Mouse (Mus musculus): Measurements from ENCODE around the gene Xylt1.
A peak's percentile ranks its signal among the peaks of the same experiment; 100 is the strongest.

Gene Xylt1

DNA sequence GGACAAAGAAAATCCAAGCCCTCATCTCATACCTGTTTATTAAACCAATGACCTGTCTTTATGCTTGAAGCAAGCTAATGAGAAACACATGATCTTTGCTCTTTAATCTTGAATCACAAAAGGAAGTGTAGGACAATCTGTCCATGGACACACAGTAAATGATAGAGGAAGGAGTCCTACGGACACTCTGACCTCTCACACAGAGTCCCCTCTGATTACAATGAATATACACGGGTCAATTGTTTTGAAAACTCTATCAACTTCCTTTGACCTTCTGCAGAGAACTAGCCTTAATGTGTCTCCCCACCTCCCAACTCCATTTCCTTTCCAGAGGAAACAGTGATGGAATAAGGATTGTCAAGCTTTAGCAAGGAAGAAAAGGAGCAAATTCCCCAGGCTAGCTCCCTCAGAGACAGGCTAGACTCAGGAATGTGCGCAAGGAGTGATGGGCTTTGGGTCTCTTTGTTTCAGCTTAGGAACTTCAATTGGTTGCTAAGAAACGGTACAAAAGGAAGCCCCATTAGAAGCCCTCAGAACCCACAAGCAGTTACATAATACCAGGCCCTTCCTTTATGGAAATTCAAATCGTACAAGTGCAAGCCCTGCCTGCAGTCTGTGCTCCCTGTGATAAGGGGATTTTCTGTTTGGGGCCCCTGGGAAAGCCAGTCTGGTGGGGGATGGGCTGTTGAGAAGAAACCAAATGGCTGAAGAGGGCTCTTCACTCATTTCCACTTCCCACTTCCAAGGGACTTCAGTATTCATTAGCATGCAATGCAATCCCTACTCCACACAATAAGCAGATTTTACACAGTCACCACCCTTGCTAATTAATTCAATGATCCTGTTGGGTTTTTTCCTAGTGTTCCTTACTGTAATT lies 305.6 kb downstream of the Xylt1 start:
- no peaks in the 10 kb centered on the region for H3K27me3 ChIP-seq (ENCODE audit: control insufficient read depth, insufficient read depth, low read length, poor library complexity, severe bottlenecking)
- no peaks in the 10 kb centered on the region for H3K36me3 ChIP-seq (ENCODE audit: control insufficient read depth, insufficient read depth, low read length, poor library complexity, severe bottlenecking)
- no peak for DNase-seq (ENCODE audit: low read depth, low spot score)

DNA sequence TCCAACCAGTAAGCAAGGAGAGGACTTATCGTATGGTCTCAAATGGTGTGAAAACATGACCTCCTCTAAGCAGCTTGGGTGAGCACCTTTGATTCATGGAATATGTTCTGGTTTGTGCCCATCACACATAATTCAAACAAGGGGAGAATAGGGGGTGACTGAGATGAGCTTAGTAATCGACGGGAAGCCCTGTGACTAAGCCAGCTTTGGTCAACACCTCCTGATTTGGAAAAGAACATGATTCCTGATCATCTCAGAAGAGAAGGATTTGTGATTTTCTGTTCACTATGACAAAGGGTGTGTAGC lies 306.2 kb downstream of the Xylt1 start:
- H3K36me3 ChIP-seq (ENCODE audit: control insufficient read depth, insufficient read depth, low read length, poor library complexity, severe bottlenecking): no peaks in the 10 kb centered on the region
- no peak for DNase-seq (ENCODE audit: low read depth, low spot score)
- H3K27me3 ChIP-seq (ENCODE audit: control insufficient read depth, insufficient read depth, low read length, poor library complexity, severe bottlenecking): no peaks in the 10 kb centered on the region

GRCm38 (mm10) chr7:117695612-117696011 lies 314.8 kb downstream of the Xylt1 start:
- peak; percentile 46 for DNase-seq (ENCODE audit: low read depth, low spot score)
- Histone ChIP-seq H3K27me3 (ENCODE audit: control insufficient read depth, insufficient read depth, low read length, poor library complexity, severe bottlenecking) (no peaks in the 10 kb centered on the region), H3K36me3 (ENCODE audit: control insufficient read depth, insufficient read depth, low read length, poor library complexity, severe bottlenecking) (no peaks in the 10 kb centered on the region)

- no peak for DNase-seq (ENCODE audit: low read depth, low spot score)
- Histone ChIP-seq H3K27me3 (ENCODE audit: control insufficient read depth, insufficient read depth, low read length, poor library complexity, severe bottlenecking) (no peaks in the 10 kb centered on the region), H3K36me3 (ENCODE audit: control insufficient read depth, insufficient read depth, low read length, poor library complexity, severe bottlenecking) (no peaks in the 10 kb centered on the region)
Measured at GRCm38 (mm10) chr7:117697681-117698080, 316.9 kb downstream of the Xylt1 start.

- H3K27me3 ChIP-seq (ENCODE audit: control insufficient read depth, insufficient read depth, low read length, poor library complexity, severe bottlenecking): no peaks in the 10 kb centered on the region
- no peaks in the 10 kb centered on the region for H3K36me3 ChIP-seq (ENCODE audit: control insufficient read depth, insufficient read depth, low read length, poor library complexity, severe bottlenecking)
- DNase-seq (ENCODE audit: low read depth, low spot score): no peak
Measured at GRCm38 (mm10) chr7:117698551-117699114, 317.9 kb downstream of the Xylt1 start.

GRCm38 (mm10) chr7:117699343-117699985 lies 318.7 kb downstream of the Xylt1 start:
- Histone ChIP-seq H3K27me3 (ENCODE audit: control insufficient read depth, insufficient read depth, low read length, poor library complexity, severe bottlenecking) (no peaks in the 10 kb centered on the region), H3K36me3 (ENCODE audit: control insufficient read depth, insufficient read depth, low read length, poor library complexity, severe bottlenecking) (no peaks in the 10 kb centered on the region)
- no peak for DNase-seq (ENCODE audit: low read depth, low spot score)

GRCm38 (mm10) chr7:117700066-117700465 lies 319.3 kb downstream of the Xylt1 start:
- no peaks in the 10 kb centered on the region for H3K36me3 ChIP-seq (ENCODE audit: control insufficient read depth, insufficient read depth, low read length, poor library complexity, severe bottlenecking)
- no peak for DNase-seq (ENCODE audit: low read depth, low spot score)
- H3K27me3 ChIP-seq (ENCODE audit: control insufficient read depth, insufficient read depth, low read length, poor library complexity, severe bottlenecking): no peaks in the 10 kb centered on the region

DNA sequence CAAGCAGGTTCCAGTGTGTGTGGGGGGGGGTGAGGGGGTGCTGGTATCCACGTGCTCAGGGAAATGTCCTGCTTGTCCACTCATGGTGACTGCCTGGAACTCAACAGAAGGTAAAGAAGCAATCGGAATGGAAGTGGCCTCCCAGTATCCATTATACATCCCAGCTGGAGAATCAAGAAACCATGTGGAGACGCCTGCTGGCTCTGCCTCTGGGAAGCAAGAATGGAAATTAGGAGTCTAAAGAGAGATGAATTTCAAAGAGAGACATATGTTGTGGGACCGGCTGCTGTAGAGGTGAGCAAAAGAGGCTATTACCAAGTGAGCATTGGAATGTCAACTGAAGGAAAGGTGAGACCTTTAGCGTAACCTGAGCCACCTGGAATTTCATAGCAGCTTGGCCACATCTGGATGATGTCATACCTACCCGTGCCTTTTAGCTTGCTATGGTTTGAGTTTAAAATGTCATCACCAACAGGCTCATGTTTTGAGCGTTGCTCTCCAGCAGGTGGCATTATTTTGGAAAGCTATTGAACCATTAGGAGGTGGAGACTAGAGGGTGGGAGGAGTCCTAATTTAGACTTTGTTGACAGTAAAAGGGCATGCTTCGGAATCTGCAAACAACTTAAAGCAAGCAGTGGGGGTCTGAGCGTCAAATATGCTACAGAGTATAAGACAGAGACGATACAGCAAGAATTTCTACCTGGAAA lies 329.3 kb downstream of the Xylt1 start:
- Histone ChIP-seq H3K36me3 (ENCODE audit: control insufficient read depth, insufficient read depth, low read length, poor library complexity, severe bottlenecking) (no peaks in the 10 kb centered on the region), H3K27me3 (ENCODE audit: control insufficient read depth, insufficient read depth, low read length, poor library complexity, severe bottlenecking) (no peaks in the 10 kb centered on the region)
- no peak for DNase-seq (ENCODE audit: low read depth, low spot score)

DNA sequence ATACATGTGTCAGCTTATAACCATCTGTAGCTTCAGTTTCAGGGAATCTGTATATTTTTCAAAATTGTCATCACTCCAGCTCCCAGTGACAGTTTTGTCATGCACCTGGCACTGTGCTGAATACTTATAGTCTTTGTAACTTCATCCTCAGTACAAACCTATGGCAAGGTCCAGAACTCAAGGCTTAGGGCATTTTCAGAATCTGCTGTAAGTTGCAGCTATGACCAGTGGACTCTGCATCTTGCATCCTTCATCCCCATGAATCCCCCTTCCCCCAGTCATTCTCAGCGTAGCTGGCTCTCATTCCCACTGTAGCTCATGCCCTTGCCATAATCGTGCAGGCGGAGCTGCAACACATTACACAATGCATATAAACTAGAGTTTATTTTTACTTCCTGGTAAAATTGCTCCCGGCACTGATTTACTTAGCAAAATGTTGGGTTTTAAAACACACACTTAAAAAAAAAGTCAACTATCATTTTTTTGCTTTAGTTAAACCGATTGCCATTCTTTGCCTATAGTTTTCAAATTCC lies 336.2 kb downstream of the Xylt1 start:
- Histone ChIP-seq H3K27me3 (ENCODE audit: control insufficient read depth, insufficient read depth, low read length, poor library complexity, severe bottlenecking) (no peaks in the 10 kb centered on the region), H3K36me3 (ENCODE audit: control insufficient read depth, insufficient read depth, low read length, poor library complexity, severe bottlenecking) (no peaks in the 10 kb centered on the region)
- no peak for DNase-seq (ENCODE audit: low read depth, low spot score)

GRCm38 (mm10) chr7:117720426-117720825 lies 339.6 kb downstream of the Xylt1 start:
- H3K27me3 ChIP-seq (ENCODE audit: control insufficient read depth, insufficient read depth, low read length, poor library complexity, severe bottlenecking): no peaks in the 10 kb centered on the region
- H3K36me3 ChIP-seq (ENCODE audit: control insufficient read depth, insufficient read depth, low read length, poor library complexity, severe bottlenecking): no peaks in the 10 kb centered on the region
- no peak for DNase-seq (ENCODE audit: low read depth, low spot score)

Data from splenic B cell, adult 2 months (primary cell).